Mouse (Mus musculus): ENCODE results near the gene Slc37a1.

The Slc37a1 gene

GRCm38 (mm10) chr17:31286492-31286891 lies at the start of gene Slc37a1:
Gene Slc37a1, plus strand, starts transcription at chr17:31286792.
- DNase-seq (ENCODE audit: low spot score in 2 of 2), result no peak

- no peak for DNase-seq (ENCODE audit: low spot score in 2 of 2)
Observed at GRCm38 (mm10) chr17:31238234-31239020, 48.2 kb upstream of the Slc37a1 start.

GRCm38 (mm10) chr17:31241156-31241555 lies 45.4 kb upstream of the Slc37a1 start:
- DNase-seq (ENCODE audit: low spot score in 2 of 2), result no peak

- DNase-seq (ENCODE audit: low spot score in 2 of 2), result no peak
Observed at GRCm38 (mm10) chr17:31242764-31243163, 43.8 kb upstream of the Slc37a1 start.

GRCm38 (mm10) chr17:31245321-31245720 lies 41.3 kb upstream of the Slc37a1 start:
- peak in 1 of 2 experiments; percentile 59 for DNase-seq (ENCODE audit: low spot score in 2 of 2)

GRCm38 (mm10) chr17:31247144-31247543 lies 39.4 kb upstream of the Slc37a1 start:
- no peak for DNase-seq (ENCODE audit: low spot score in 2 of 2)

GRCm38 (mm10) chr17:31253951-31254350 lies 32.6 kb upstream of the Slc37a1 start:
- DNase-seq (ENCODE audit: low spot score in 2 of 2), result no peak

GRCm38 (mm10) chr17:31254463-31254931 lies 32.1 kb upstream of the Slc37a1 start:
- DNase-seq (ENCODE audit: low spot score in 2 of 2), result peak; percentile 67 to 77

GRCm38 (mm10) chr17:31257149-31257548 lies 29.4 kb upstream of the Slc37a1 start:
- no peak for DNase-seq (ENCODE audit: low spot score in 2 of 2)

- no peak for DNase-seq (ENCODE audit: low spot score in 2 of 2)
Observed at GRCm38 (mm10) chr17:31257898-31258297, 28.7 kb upstream of the Slc37a1 start.

GRCm38 (mm10) chr17:31258310-31258865 lies 28.2 kb upstream of the Slc37a1 start:
- DNase-seq (ENCODE audit: low spot score in 2 of 2), result no peak

- no peak for DNase-seq (ENCODE audit: low spot score in 2 of 2)
Observed at GRCm38 (mm10) chr17:31259145-31259544, 27.4 kb upstream of the Slc37a1 start.

GRCm38 (mm10) chr17:31259825-31260224 lies 26.8 kb upstream of the Slc37a1 start:
- no peak for DNase-seq (ENCODE audit: low spot score in 2 of 2)

GRCm38 (mm10) chr17:31260430-31260829 lies 26.2 kb upstream of the Slc37a1 start:
- DNase-seq (ENCODE audit: low spot score in 2 of 2), result peak; percentile 61 to 82

GRCm38 (mm10) chr17:31261352-31261751 lies 25.2 kb upstream of the Slc37a1 start:
- no peak for DNase-seq (ENCODE audit: low spot score in 2 of 2)

- no peak for DNase-seq (ENCODE audit: low spot score in 2 of 2)
Observed at GRCm38 (mm10) chr17:31262715-31263114, 23.9 kb upstream of the Slc37a1 start.

- DNase-seq (ENCODE audit: low spot score in 2 of 2), result no peak
Observed at GRCm38 (mm10) chr17:31263770-31264169, 22.8 kb upstream of the Slc37a1 start.

- DNase-seq (ENCODE audit: low spot score in 2 of 2), result no peak
Observed at GRCm38 (mm10) chr17:31264372-31264771, 22.2 kb upstream of the Slc37a1 start.

GRCm38 (mm10) chr17:31265171-31265572 lies 21.4 kb upstream of the Slc37a1 start:
- no peak for DNase-seq (ENCODE audit: low spot score in 2 of 2)

- no peak for DNase-seq (ENCODE audit: low spot score in 2 of 2)
Observed at GRCm38 (mm10) chr17:31265831-31266230, 20.8 kb upstream of the Slc37a1 start.

- no peak for DNase-seq (ENCODE audit: low spot score in 2 of 2)
Observed at GRCm38 (mm10) chr17:31266321-31266950, 20.2 kb upstream of the Slc37a1 start.

GRCm38 (mm10) chr17:31267138-31267537 lies 19.5 kb upstream of the Slc37a1 start:
- no peak for DNase-seq (ENCODE audit: low spot score in 2 of 2)

- no peak for DNase-seq (ENCODE audit: low spot score in 2 of 2)
Observed at GRCm38 (mm10) chr17:31267603-31268002, 19.0 kb upstream of the Slc37a1 start.
